Mouse (Mus musculus) frontal cortex, adult 2 months (tissue): Measurements from ENCODE around the gene Gstm2. TPM values are rescaled to one million over a fixed set of nuclear protein-coding genes. Genes with fewer than 3 reads are reported as not detected.
"Not testable (repeated sequence)": the region's sequence is repeated elsewhere in the genome, so short reads cannot be mapped to it uniquely, and the experiment has no call there.

Experiments used
- DNase-seq, 2 experiments: peaks; one replicate each; pipeline ENCODE4 v3.0.0; 2022; ENCODE audit warnings: low spot score in 1 of 2; ENCODE audit errors: extremely low spot score in 1 of 2
- polyA plus RNA-seq: library from polyadenylated mRNA; depleted of rRNA; stranded (reverse); fragments of >200 nt; gene quantifications from 2 replicates; pipeline ENCODE4 v1.2.3, GENCODE M21; 2012; rRNA removed

Gene Gstm2
- 6.3 and 8.0 TPM in 2 replicates for polyA plus RNA-seq

GRCm38 (mm10) chr3:107986041-107986562 lies at the start of gene Gstm2:
Gstm2 (minus strand) TSS chr3:107986453.
- DNase-seq, result no peak

DNA sequence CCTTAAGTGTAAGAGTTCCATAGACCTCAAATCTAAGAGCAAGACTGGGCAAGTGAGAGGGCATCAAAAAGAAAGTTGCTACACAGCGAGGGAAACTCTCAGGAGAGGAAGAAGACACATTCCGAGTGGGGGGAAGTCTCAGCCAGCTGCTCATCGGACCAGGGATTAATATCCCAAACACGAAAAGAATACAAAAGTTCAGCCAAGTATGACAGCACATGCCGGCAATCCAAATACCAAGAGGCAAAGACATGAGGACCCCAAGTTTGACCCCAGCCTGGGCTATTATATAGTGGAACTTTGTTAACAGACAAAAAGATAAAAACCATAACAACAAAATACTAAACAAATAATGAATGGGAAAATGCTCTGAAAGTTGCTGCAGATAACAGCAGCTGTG lies 46.9 kb upstream of the Gstm2 start:
- DNase-seq, result no peak

GRCm38 (mm10) chr3:108032113-108032512 lies 45.9 kb upstream of the Gstm2 start:
- DNase-seq, result no peak

GRCm38 (mm10) chr3:108028641-108029365 lies 42.5 kb upstream of the Gstm2 start:
- DNase-seq, result no peak

- no peak for DNase-seq
These were observed 40.3 kb upstream of the Gstm2 start for GRCm38 (mm10) chr3:108026597-108026996.

GRCm38 (mm10) chr3:108026049-108026448 lies 39.8 kb upstream of the Gstm2 start:
- peak in 1 of 2 experiments; percentile 32 for DNase-seq

- DNase-seq, result no peak
These were observed 39.1 kb upstream of the Gstm2 start for GRCm38 (mm10) chr3:108025318-108025717.

GRCm38 (mm10) chr3:108022650-108023049 lies 36.4 kb upstream of the Gstm2 start:
- no peak for DNase-seq

DNA sequence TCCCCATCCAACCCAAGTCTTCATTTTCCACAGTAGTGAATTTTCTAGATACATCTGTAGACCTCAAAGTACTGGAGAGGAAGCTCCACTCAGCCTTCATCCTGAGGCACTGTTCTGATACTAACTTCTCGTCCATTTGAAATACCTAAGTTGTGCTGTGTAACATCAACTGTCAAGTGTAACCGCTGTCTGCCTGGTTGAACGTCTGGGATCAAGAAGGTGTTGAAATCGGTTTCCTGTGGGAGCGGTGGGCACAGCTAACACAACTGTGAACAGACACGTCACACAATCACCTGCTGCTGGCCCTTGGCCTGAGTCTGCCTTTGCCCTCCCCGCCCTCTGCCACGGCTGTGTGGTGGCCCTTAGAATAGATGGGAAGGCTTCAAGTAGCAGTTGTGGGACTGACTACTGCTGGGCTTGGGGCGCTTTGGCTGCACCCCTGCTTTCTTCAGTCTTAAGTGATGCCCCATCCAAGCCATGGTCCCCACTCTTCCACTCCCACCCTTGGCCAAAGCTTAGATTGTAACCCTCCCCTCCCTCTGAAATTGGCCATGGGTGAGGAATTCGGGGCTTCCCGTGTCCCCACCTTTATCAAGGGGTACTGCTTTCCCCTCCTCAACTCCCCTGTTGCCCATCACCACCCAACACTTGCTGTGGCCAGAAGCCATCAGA lies 34.2 kb upstream of the Gstm2 start:
- DNase-seq, result not testable (repeated sequence)

GRCm38 (mm10) chr3:108019226-108019625 lies 33.0 kb upstream of the Gstm2 start:
- DNase-seq, result not testable (repeated sequence)

- no peak for DNase-seq
These were observed 32.1 kb upstream of the Gstm2 start for GRCm38 (mm10) chr3:108018190-108018820.

GRCm38 (mm10) chr3:108017473-108018189 lies 31.4 kb upstream of the Gstm2 start, which contains the start of gene Gstm1:
Gstm1 (minus strand) TSS chr3:108017973.
- DNase-seq, result peak; percentile 89 to 97

DNA sequence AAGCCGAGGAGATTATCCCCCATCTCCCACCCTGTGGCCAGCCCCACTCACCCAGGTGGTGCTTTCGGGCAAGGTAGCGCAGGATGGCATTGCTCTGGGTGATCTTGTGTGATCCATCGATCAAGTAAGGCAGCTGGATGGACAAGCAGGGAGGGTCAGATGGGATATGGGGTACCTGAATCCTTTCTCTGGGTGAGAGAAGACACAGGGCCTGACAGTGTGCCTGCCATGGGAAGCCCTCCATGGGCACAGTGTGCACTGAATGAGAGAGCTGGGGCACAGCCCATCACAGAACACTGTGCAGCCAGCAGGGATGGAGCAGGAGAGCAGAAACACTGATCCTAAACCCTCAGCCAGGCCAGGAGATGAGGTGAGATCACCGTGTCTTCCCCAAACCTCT lies 30.2 kb upstream of the Gstm2 start:
- not testable (repeated sequence) for DNase-seq

DNA sequence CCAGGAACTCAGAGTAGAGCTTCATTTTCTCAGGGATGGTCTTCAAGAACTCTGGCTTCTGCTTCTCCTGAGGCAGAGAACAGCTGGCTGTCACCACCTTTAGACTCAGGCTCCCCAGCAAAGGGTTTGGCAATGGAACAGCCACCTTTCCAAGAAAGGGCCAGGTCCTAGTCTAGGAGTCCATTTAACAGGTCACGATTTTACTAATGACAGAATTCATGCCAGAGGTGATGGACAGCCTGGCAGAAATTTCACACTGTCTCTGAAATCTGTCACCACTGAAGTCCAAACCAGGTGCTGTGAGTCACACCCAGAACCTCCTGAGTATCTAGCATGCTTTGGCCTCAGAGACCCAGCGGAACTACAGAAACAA lies 28.7 kb upstream of the Gstm2 start:
- DNase-seq, result no peak

DNA sequence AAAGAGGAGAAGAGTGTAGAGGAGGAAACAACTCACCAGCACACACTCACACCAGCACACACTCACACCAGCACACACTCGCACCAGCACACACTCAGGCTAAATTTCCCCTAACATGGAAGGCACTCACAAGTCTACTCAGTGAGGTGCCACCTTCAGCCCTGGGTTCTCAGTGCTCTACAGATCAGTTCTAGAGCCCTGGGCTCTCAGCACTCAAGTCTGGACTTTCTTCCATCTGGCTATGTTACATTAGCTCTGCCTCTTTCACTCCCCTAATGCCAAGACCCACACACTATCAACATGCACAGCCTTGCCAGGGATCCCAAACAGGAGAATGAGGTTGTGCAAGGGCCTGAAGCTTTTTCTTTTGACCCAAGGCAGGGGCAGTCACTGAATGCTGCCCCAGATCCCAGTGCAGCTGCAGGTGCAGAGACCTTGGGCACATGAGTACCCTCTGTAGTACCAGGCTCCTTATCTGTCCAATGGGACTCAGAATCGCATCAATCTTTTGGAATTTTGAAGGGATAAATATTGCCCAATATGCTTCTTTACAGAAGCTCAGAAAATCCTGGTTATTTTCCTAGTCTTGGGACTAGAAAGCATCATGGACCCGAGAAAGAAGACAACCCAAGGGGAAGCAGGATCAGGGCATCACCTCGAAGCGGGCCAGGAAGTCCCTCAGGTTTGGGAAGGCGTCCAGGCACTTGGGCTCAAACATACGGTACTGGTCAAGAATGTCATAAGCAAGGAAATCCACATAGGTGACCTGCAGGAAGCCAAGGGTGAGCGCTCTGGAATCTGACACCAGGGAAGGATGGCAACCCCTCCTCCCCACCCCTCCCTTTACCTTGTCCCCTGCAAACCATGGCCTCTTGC lies 28.1 kb upstream of the Gstm2 start:
- DNase-seq, result no peak

GRCm38 (mm10) chr3:108013331-108013871 lies 27.1 kb upstream of the Gstm2 start:
- peak; percentile 46 to 83 for DNase-seq

- DNase-seq, result no peak
These were observed 25.3 kb upstream of the Gstm2 start for GRCm38 (mm10) chr3:108011558-108011957.

- DNase-seq, result no peak
These were observed 24.0 kb upstream of the Gstm2 start for GRCm38 (mm10) chr3:108010286-108010685.

DNA sequence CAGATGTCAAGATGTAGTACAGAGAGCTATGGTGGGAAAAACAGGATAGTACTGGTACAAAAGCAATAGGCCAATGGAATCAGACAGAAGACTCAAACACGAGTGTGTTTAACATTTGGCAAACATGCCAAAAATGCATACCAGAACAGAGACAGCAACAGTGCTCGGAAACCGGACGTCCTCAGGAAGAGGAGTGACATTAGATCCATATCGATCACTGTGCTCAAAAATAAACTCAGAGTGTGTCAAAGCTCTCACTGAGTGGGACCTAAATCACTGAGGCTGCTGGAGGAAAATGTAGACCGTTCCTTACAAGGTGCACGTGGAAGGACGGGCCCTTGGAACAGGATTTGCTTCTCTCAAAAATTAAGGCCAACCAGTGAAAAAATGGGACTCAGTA lies 15.8 kb upstream of the Gstm2 start:
- no peak for DNase-seq
